Mouse (Mus musculus) thymus, adult 2 months (tissue): Measurements from ENCODE around the gene Trak1. TPM values are rescaled to one million over a fixed set of nuclear protein-coding genes. Genes with fewer than 3 reads are reported as not detected.

Source experiments
- DNase-seq: peaks from one replicate; pipeline ENCODE4 v3.0.0; 2021
- H3K27ac ChIP-seq: fragments of 200-500 bp; 2 replicates; pipeline ENCODE4 v1.5.1; 2012; ENCODE audit warnings: low read length, control low read depth; ENCODE audit not compliant: control insufficient read depth, insufficient read depth
- H3K27me3 ChIP-seq: fragments of 200-500 bp; 2 replicates; pipeline ENCODE4 v1.6.1; 2012; ENCODE audit warnings: mild to moderate bottlenecking, low read length, moderate library complexity, mixed read lengths; ENCODE audit not compliant: control insufficient read depth, insufficient read depth
- H3K36me3 ChIP-seq: fragments of 200-500 bp; 2 replicates; pipeline ENCODE4 v1.6.1; 2012; ENCODE audit warnings: mild to moderate bottlenecking, low read length, moderate library complexity; ENCODE audit not compliant: control insufficient read depth, insufficient read depth
- H3K4me1 ChIP-seq: fragments of 200-500 bp; replicated peaks from 2 replicates; pipeline ENCODE4 v1.6.1; 2012; ENCODE audit warnings: low read length; ENCODE audit not compliant: control insufficient read depth, insufficient read depth
- H3K4me3 ChIP-seq: fragments of 200-500 bp; 2 replicates; pipeline ENCODE4 v1.5.1; 2012; ENCODE audit warnings: mild to moderate bottlenecking, low read length, control low read depth, moderate library complexity; ENCODE audit not compliant: control insufficient read depth, insufficient read depth
- CTCF ChIP-seq: fragments of 200-500 bp; IDR thresholded peaks from 2 replicates; pipeline ENCODE4 v1.5.1; 2012; ENCODE audit warnings: mild to moderate bottlenecking, control low read depth, low read length, moderate library complexity, borderline replicate concordance; ENCODE audit not compliant: control insufficient read depth, poor library complexity, insufficient read depth; ENCODE audit errors: extremely low read depth
- POLR2A ChIP-seq: fragments of 200-500 bp; IDR thresholded peaks from 2 replicates; pipeline ENCODE4 v1.6.1; 2012; ENCODE audit warnings: mild to moderate bottlenecking, low read length, control low read depth, moderate library complexity; ENCODE audit not compliant: control insufficient read depth, poor library complexity, insufficient read depth; ENCODE audit errors: extremely low read depth
- WGBS: fragments of 180-500 bp; shearing (Covaris S2); methylation state at CpG from one replicate; pipeline ENCODE4 v1.1.7; 2018; 5-methylcytosine and 5-hydroxymethylcytosine counted together
- polyA plus RNA-seq: library from polyadenylated mRNA; depleted of rRNA; stranded (reverse); fragments of >200 nt; gene quantifications from 2 replicates; pipeline ENCODE4 v1.2.3, GENCODE M21; 2012

Trak1 gene
- polyA plus RNA-seq, 1 experiment: 96.5 TPM

- Histone ChIP-seq H3K4me3 (no peak overlapping the region), H3K27ac (no peak overlapping the region), H3K4me1 (peaks cover 56% of the 10 kb centered on the region), H3K36me3 (no peaks in the 10 kb centered on the region), H3K27me3 (no peaks in the 10 kb centered on the region)
- 88% methylated on average over 16 of the region's 16 CpGs for WGBS
- no peak for TF ChIP-seq POLR2A
- TF ChIP-seq CTCF: no peak
- DNase-seq: no peak
Measured at GRCm38 (mm10) chr9:121357582-121358275, 60.4 kb downstream of the Trak1 start.

GRCm38 (mm10) chr9:121358418-121358817, 61.1 kb downstream of the Trak1 start:
- H3K4me3 ChIP-seq: no peak overlapping the region
- H3K4me1 ChIP-seq: peaks cover 51% of the 10 kb centered on the region
- H3K27me3 ChIP-seq: no peaks in the 10 kb centered on the region

GRCm38 (mm10) chr9:121359266-121359972, 62.1 kb downstream of the Trak1 start:
- Histone ChIP-seq H3K4me3 (no peak overlapping the region), H3K27me3 (no peaks in the 10 kb centered on the region), H3K27ac (peak overlapping the region; percentile 89), H3K36me3 (no peaks in the 10 kb centered on the region; the same call in 1 of the 2 replicates), H3K4me1 (peaks cover 51% of the 10 kb centered on the region)
- no peak for TF ChIP-seq CTCF
- TF ChIP-seq POLR2A: no peak
- DNase-seq: no peak
- WGBS: 71% methylated on average over 3 of the region's 3 CpGs

More at GRCm38 (mm10) chr9:121358418-121358817, 61.1 kb downstream of the Trak1 start:
- no peaks in the 10 kb centered on the region for H3K36me3 ChIP-seq
- TF ChIP-seq CTCF: no peak
- no peak for TF ChIP-seq POLR2A
- no peak for DNase-seq
- 84% methylated on average over 8 of the region's 8 CpGs for WGBS
- no peak overlapping the region for H3K27ac ChIP-seq

- peak; percentile 58 for DNase-seq
- Histone ChIP-seq H3K27me3 (no peaks in the 10 kb centered on the region), H3K4me3 (peak overlapping the region; percentile 28), H3K36me3 (no peaks in the 10 kb centered on the region; the same call in 1 of the 2 replicates), H3K27ac (peak overlapping the region; percentile 98), H3K4me1 (peaks cover 51% of the 10 kb centered on the region)
- TF ChIP-seq CTCF (no peak; the same call in 1 of the 2 replicates), POLR2A (no peak)
- 2% methylated on average over 11 of the region's 12 CpGs for WGBS
Measured at GRCm38 (mm10) chr9:121360327-121360954, 63.1 kb downstream of the Trak1 start.

GRCm38 (mm10) chr9:121361010-121361409, 63.7 kb downstream of the Trak1 start:
- Histone ChIP-seq H3K4me1 (peaks cover 52% of the 10 kb centered on the region), H3K27me3 (no peaks in the 10 kb centered on the region), H3K27ac (peak overlapping the region; percentile 98), H3K36me3 (peaks cover 1% of the 10 kb centered on the region; the same call in 1 of the 2 replicates), H3K4me3 (peak overlapping the region; percentile 28)
- TF ChIP-seq POLR2A (peak; percentile 49; the same call in 1 of the 2 replicates), CTCF (no peak)
- peak; percentile 75 for DNase-seq
- 5% methylated on average over 9 of the region's 9 CpGs for WGBS

GRCm38 (mm10) chr9:121363932-121364331, 66.6 kb downstream of the Trak1 start:
- peaks cover 51% of the 10 kb centered on the region for H3K4me1 ChIP-seq
- TF ChIP-seq CTCF (no peak), POLR2A (no peak)
- WGBS: 98% methylated on average over 19 of the region's 19 CpGs

More at GRCm38 (mm10) chr9:121363932-121364331, 66.6 kb downstream of the Trak1 start:
- Histone ChIP-seq H3K27ac (no peak overlapping the region), H3K4me3 (no peak overlapping the region), H3K36me3 (peaks cover 4% of the 10 kb centered on the region; the same call in 1 of the 2 replicates), H3K27me3 (no peaks in the 10 kb centered on the region)
- DNase-seq: no peak
